1 mouse cellular context compared by ENCODE assay signal in the genomic region with DNA sequence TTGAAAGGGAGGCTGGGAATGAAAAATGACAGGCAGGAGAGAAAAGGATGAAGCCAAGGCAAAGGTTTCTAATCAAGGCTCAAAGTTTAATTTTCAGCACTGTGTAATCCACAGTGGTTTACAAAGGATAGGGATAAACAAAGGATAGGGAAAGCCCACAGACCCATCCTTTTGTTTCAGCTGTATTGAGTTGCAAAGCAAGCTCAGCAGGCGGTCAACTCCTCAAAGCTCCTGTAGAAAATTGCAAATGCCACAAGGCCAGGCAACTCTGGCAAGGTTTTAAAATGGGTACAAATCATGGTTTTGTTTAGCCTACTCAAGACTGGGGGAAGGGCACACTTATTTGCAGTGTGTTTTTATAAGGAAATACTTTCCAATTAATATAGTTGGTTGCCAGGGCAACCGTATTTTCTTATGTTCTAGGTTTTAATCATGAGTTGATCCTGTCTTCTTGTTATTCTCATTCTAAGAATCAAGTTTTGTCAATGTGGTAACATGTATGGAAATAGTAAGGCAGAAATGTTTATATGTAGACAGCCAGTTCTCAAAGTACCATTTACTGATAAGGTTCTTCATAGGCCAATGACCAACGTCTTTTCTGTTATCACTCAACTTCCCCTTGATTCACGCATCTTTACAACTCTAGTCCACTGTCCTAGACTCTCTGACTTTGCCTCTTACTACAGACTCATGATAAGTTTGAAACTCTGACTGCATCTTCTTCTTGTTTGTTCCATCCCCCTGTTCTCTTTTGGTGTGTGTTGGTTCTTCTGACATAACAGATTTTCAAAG.
TF ChIP-seq lines count a peak whose summit lies in the region.

No protein-coding gene starts in this region.

TF ChIP-seq in MEL, 35 proteins besides CTCF, POLR2A, EP300 and RAD21 (continued from another document):
- TF ChIP-seq TCF12 (IDR thresholded peaks at IDR 0.05; ENCODE audit: low read depth, low read length) (no peak), RCOR1 (IDR thresholded peaks at IDR 0.05; ENCODE audit: low read depth, low read length) (0 out of 2 replicates have a peak, but pooled peaks have one; percentile 26)
